Mouse (Mus musculus): Measurements from ENCODE around the gene Ccna2.

The Ccna2 gene

GRCm38 (mm10) chr3:36533201-36533672, 38.7 kb downstream of the Ccna2 start:
- no peak for DNase-seq (ENCODE audit: low read depth, low spot score)

- no peak for DNase-seq (ENCODE audit: low read depth, low spot score)
These were observed 39.2 kb downstream of the Ccna2 start for GRCm38 (mm10) chr3:36532738-36533137.

- DNase-seq (ENCODE audit: low read depth, low spot score): no peak
These were observed 39.9 kb downstream of the Ccna2 start for GRCm38 (mm10) chr3:36531979-36532542.

- no peak for DNase-seq (ENCODE audit: low read depth, low spot score)
These were observed 40.7 kb downstream of the Ccna2 start for GRCm38 (mm10) chr3:36531242-36531641.

- DNase-seq (ENCODE audit: low read depth, low spot score): no peak
These were observed 41.2 kb downstream of the Ccna2 start for GRCm38 (mm10) chr3:36530781-36531180.

GRCm38 (mm10) chr3:36530345-36530744, 41.6 kb downstream of the Ccna2 start:
- no peak for DNase-seq (ENCODE audit: low read depth, low spot score)

- DNase-seq (ENCODE audit: low read depth, low spot score): no peak
These were observed 47.5 kb downstream of the Ccna2 start for GRCm38 (mm10) chr3:36524466-36524865.

GRCm38 (mm10) chr3:36522137-36522536, 49.8 kb downstream of the Ccna2 start:
- DNase-seq (ENCODE audit: low read depth, low spot score): no peak

- peak; percentile 11 for DNase-seq (ENCODE audit: low read depth, low spot score)
These were observed 50.6 kb downstream of the Ccna2 start, which contains the start of gene Gm11549 for GRCm38 (mm10) chr3:36521073-36522060. TSS of gene Gm11549 (minus strand) at chr3:36521813.

- no peak for DNase-seq (ENCODE audit: low read depth, low spot score)
These were observed 55.8 kb downstream of the Ccna2 start for GRCm38 (mm10) chr3:36516196-36516595.

Measured in embryo, embryonic 11.5 days (tissue).